Mouse (Mus musculus) small intestine, adult 2 months (tissue): ENCODE measurements around the gene Fancd2. TPM values are rescaled to one million over a fixed set of nuclear protein-coding genes. Genes with fewer than 3 reads are reported as not detected.

ENCODE experiments used
- H3K27ac ChIP-seq: fragments of 200-500 bp; 2 replicates; pipeline ENCODE4 v1.5.1; 2012; ENCODE audit warnings: low read depth, low read length, control low read depth, inconsistent platforms; ENCODE audit not compliant: insufficient read depth
- H3K27me3 ChIP-seq: fragments of 200-500 bp; 2 replicates; pipeline ENCODE4 v1.6.1; 2012; ENCODE audit warnings: mild to moderate bottlenecking, moderate library complexity, low read length, inconsistent platforms; ENCODE audit not compliant: control insufficient read depth, insufficient read depth
- H3K36me3 ChIP-seq: fragments of 200-500 bp; 2 replicates; pipeline ENCODE4 v1.6.1; 2012; ENCODE audit warnings: mild to moderate bottlenecking, low read length, control low read depth, inconsistent platforms; ENCODE audit not compliant: control insufficient read depth, insufficient read depth
- H3K4me1 ChIP-seq: fragments of 200-500 bp; 2 replicates; pipeline ENCODE4 v1.6.1; 2012; ENCODE audit warnings: low read length, inconsistent platforms, mixed read lengths; ENCODE audit not compliant: control insufficient read depth, insufficient read depth, insufficient read length
- H3K4me3 ChIP-seq: fragments of 200-500 bp; 2 replicates; pipeline ENCODE4 v1.5.1; 2012; ENCODE audit warnings: low read depth, mild to moderate bottlenecking, control low read depth, inconsistent platforms, low read length, moderate library complexity
- CTCF ChIP-seq: fragments of 200-500 bp; IDR thresholded peaks from 2 replicates; pipeline ENCODE4 v1.5.1; 2012; ENCODE audit warnings: low read depth, mild to moderate bottlenecking, control low read depth, inconsistent platforms, low read length, moderate library complexity, mixed read lengths; ENCODE audit not compliant: insufficient replicate concordance, insufficient read length; ENCODE audit errors: extremely low read depth
- POLR2A ChIP-seq: fragments of 200-500 bp; IDR thresholded peaks from 2 replicates; pipeline ENCODE4 v1.6.1; 2012; ENCODE audit warnings: low read depth, mild to moderate bottlenecking, control low read depth, inconsistent platforms, low read length, moderate library complexity
- WGBS: fragments of 180-500 bp; shearing (Covaris S2); methylation state at CpG from one replicate; pipeline ENCODE4 v1.1.7; 2018; 5-methylcytosine and 5-hydroxymethylcytosine counted together
- polyA plus RNA-seq: library from polyadenylated mRNA; depleted of rRNA; stranded (reverse); fragments of >200 nt; gene quantifications from 2 replicates; pipeline ENCODE4 v1.2.3, GENCODE M21; 2012; rRNA removed

The Fancd2 gene
- polyA plus RNA-seq = 0.93 and 1.2 TPM in 2 replicates

GRCm38 (mm10) chr6:113530932-113531839 lies at the start of gene Fancd2, which contains the start of gene Emc3:
Gene Fancd2 (plus strand): TSS chr6:113531682.
Gene Emc3 (minus strand): TSS chr6:113531652.
- H3K27me3 ChIP-seq = no peaks in the 10 kb centered on the region
- H3K4me3 ChIP-seq = peak within 1 kb of the TSS; percentile 93
- WGBS = under 1% methylated on average over 47 of the region's 47 CpGs
- H3K36me3 ChIP-seq = no peaks in the 10 kb centered on the region
- peaks cover 5% of the 10 kb centered on the region; the same call in 1 of the 2 replicates for H3K4me1 ChIP-seq
- H3K27ac ChIP-seq = peak within 1 kb of the TSS; percentile 29; the same call in 1 of the 2 replicates
- no peak for TF ChIP-seq CTCF
- peak; percentile 29; the same call in 1 of the 2 replicates for TF ChIP-seq POLR2A

DNA sequence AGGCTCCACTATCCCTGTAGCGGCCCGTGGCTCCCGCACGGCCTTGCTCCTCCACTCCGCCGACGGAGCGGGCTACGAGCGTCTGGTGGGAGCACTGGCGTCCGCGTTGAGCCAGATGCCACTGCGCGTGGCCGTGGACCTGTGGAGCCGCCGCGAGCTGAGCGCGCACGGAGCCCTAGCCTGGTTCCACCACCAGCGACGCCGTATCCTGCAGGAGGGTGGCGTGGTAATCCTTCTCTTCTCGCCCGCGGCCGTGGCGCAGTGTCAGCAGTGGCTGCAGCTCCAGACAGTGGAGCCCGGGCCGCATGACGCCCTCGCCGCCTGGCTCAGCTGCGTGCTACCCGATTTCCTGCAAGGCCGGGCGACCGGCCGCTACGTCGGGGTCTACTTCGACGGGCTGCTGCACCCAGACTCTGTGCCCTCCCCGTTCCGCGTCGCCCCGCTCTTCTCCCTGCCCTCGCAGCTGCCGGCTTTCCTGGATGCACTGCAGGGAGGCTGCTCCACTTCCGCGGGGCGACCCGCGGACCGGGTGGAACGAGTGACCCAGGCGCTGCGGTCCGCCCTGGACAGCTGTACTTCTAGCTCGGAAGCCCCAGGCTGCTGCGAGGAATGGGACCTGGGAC lies 48.9 kb upstream of the Fancd2 start:
- Histone ChIP-seq H3K27ac (peak overlapping the region; percentile 73), H3K4me1 (peaks cover 14% of the 10 kb centered on the region), H3K4me3 (peak overlapping the region; percentile 67), H3K36me3 (peaks cover 30% of the 10 kb centered on the region), H3K27me3 (no peaks in the 10 kb centered on the region)
- 2% methylated on average over 65 of the region's 65 CpGs for WGBS
- no peak for TF ChIP-seq POLR2A

DNA sequence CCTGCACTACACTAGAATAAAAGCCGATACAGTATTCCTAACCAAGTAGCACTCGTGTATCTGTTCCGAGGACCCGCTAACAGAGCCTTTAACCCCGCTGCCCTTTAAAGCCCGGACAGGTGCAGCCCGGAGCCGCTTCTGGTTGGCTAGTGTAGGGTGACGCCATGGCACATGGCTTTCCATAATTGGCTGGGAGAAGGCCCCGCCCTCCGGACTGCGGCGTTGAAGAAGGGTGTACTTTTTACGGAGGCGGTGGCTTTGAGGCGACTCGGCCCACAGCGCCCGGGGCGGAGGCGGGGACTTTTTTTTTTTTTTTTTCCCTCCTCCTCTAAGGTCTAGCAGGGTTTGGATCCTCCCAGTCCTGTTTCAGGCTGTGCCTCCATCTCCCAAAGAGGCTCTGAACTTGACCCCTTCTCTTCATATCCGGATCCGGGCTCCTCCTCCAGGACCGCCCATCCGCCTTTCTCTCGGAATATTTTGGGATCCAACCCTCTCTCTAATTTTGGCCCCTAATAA lies 48.3 kb upstream of the Fancd2 start, which contains the start of gene Creld1:
Gene Creld1, plus strand, starts transcription at position 198 of the 516 bp plus-strand sequence.
- H3K27me3 ChIP-seq = no peaks in the 10 kb centered on the region
- peaks cover 28% of the 10 kb centered on the region for H3K36me3 ChIP-seq
- under 1% methylated on average over 26 of the region's 26 CpGs for WGBS
- TF ChIP-seq POLR2A (no peak; the same call in 1 of the 2 replicates), CTCF (no peak)
- H3K27ac ChIP-seq = peak within 1 kb of the TSS; percentile 73
- peak within 1 kb of the TSS; percentile 67 for H3K4me3 ChIP-seq
- H3K4me1 ChIP-seq = peaks cover 19% of the 10 kb centered on the region

- WGBS = 7% methylated on average over 10 of the region's 10 CpGs
- peak overlapping the region; percentile 35; the same call in 1 of the 2 replicates for H3K27ac ChIP-seq
- H3K4me1 ChIP-seq = peaks cover 19% of the 10 kb centered on the region
- TF ChIP-seq POLR2A = no peak
- no peak for TF ChIP-seq CTCF
- H3K36me3 ChIP-seq = peaks cover 30% of the 10 kb centered on the region
- peak overlapping the region; percentile 67 for H3K4me3 ChIP-seq
- no peaks in the 10 kb centered on the region for H3K27me3 ChIP-seq
These were observed 47.8 kb upstream of the Fancd2 start for GRCm38 (mm10) chr6:113483729-113484128.

DNA sequence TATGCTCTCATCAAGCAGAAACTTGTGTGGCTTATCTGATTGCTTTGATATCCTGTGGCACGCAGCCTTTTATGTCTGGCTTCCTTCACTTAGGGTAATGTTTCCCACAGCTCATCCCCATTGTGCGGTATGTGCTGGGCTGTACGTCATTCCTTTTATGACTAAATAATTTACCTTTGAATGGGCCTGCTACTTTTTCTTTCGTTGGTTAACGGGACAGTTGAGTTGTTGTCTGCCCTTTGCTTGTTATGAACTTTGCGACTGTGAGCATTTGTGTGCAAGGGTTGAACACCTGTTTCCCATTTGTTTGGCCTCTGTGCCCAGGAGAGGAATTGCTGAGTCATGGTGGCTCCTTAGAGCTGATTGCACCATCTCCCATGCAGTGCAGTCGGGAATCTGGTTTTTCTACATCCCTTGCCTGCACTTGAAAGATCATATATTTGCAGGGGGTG lies 44.3 kb upstream of the Fancd2 start:
- 16% methylated on average over 7 of the region's 7 CpGs for WGBS
- no peak for TF ChIP-seq CTCF
- Histone ChIP-seq H3K27me3 (no peaks in the 10 kb centered on the region), H3K4me3 (no peak overlapping the region), H3K27ac (peak overlapping the region; percentile 17; the same call in 1 of the 2 replicates), H3K4me1 (peaks cover 19% of the 10 kb centered on the region), H3K36me3 (peaks cover 16% of the 10 kb centered on the region)

GRCm38 (mm10) chr6:113489410-113489809 lies 42.1 kb upstream of the Fancd2 start:
- no peak overlapping the region for H3K4me3 ChIP-seq
- H3K27ac ChIP-seq = no peak overlapping the region
- TF ChIP-seq CTCF = no peak
- no peak for TF ChIP-seq POLR2A
- H3K4me1 ChIP-seq = peaks cover 13% of the 10 kb centered on the region
- WGBS = 96% methylated on average over 14 of the region's 14 CpGs
- peaks cover 16% of the 10 kb centered on the region for H3K36me3 ChIP-seq
- H3K27me3 ChIP-seq = no peaks in the 10 kb centered on the region
